Mouse (Mus musculus) lung, adult 2 months (tissue): Measurements from ENCODE around the gene Prkar1a. TPM values are rescaled to one million over a fixed set of nuclear protein-coding genes. Genes with fewer than 3 reads are reported as not detected.
A peak's percentile ranks its signal among the peaks of the same experiment; 100 is the strongest.
"Not testable (repeated sequence)": the region's sequence is repeated elsewhere in the genome, so short reads cannot be mapped to it uniquely, and the experiment has no call there.

Experiments used
- DNase-seq: peaks from one replicate; pipeline ENCODE4 v3.0.0; 2022
- H3K4me1 ChIP-seq: fragments of 200-500 bp; 2 replicates; pipeline ENCODE4 v1.6.1; 2011; ENCODE audit warnings: low read length; ENCODE audit not compliant: control insufficient read depth, insufficient read depth
- H3K4me3 ChIP-seq: fragments of 200-500 bp; replicated peaks from 2 replicates; pipeline ENCODE3; 2011; ENCODE audit warnings: low read depth, mild to moderate bottlenecking, control low read depth, low read length; ENCODE audit errors: extremely low read depth
- CTCF ChIP-seq: fragments of 200-500 bp; IDR thresholded peaks from 2 replicates; pipeline ENCODE4 v1.5.1; 2011; ENCODE audit warnings: mild to moderate bottlenecking, low read length, control low read depth; ENCODE audit not compliant: insufficient read depth
- POLR2A ChIP-seq: fragments of 200-500 bp; IDR thresholded peaks from 2 replicates; pipeline ENCODE4 v1.6.1; 2011; ENCODE audit warnings: low read depth, mild to moderate bottlenecking, control low read depth, low read length, borderline replicate concordance; ENCODE audit errors: extremely low read depth
- WGBS: fragments of 180-500 bp; shearing (Covaris S2); methylation state at CpG from one replicate; pipeline ENCODE4 v1.1.7; 2018; 5-methylcytosine and 5-hydroxymethylcytosine counted together
- polyA plus RNA-seq: library from polyadenylated mRNA; depleted of rRNA; stranded (reverse); fragments of >200 nt; gene quantifications from 2 replicates; pipeline ENCODE4 v1.2.3, GENCODE M21; 2012

Prkar1a gene
- polyA plus RNA-seq, 1 experiment, result 128 TPM

GRCm38 (mm10) chr11:109616766-109617165, 32.4 kb upstream of the Prkar1a start:
- 32% methylated on average over 4 of the region's 4 CpGs for WGBS
- no peak for DNase-seq
- no peak for TF ChIP-seq CTCF
- TF ChIP-seq POLR2A, result no peak
- no peak overlapping the region for H3K4me3 ChIP-seq
- H3K4me1 ChIP-seq, result peaks cover 4% of the 10 kb centered on the region; the same call in 1 of the 2 replicates

- peak; percentile 52 for DNase-seq
- TF ChIP-seq CTCF, result peak; percentile 52
- not testable (repeated sequence) for H3K4me3 ChIP-seq, H3K4me1 ChIP-seq
- 35% methylated on average over 8 of the region's 8 CpGs for WGBS
Measured at GRCm38 (mm10) chr11:109619055-109619454, 30.1 kb upstream of the Prkar1a start.

GRCm38 (mm10) chr11:109620356-109620755, 28.8 kb upstream of the Prkar1a start:
- TF ChIP-seq CTCF (no peak), POLR2A (no peak)
- no peak for DNase-seq
- H3K4me1 ChIP-seq, result peaks cover 4% of the 10 kb centered on the region; the same call in 1 of the 2 replicates
- 79% methylated on average over 6 of the region's 6 CpGs for whole genome bisulfite sequencing
- no peak overlapping the region for H3K4me3 ChIP-seq

GRCm38 (mm10) chr11:109621183-109621582, 28.0 kb upstream of the Prkar1a start:
- TF ChIP-seq POLR2A, result no peak
- TF ChIP-seq CTCF, result peak; percentile 37; the same call in 1 of the 2 replicates

GRCm38 (mm10) chr11:109622518-109623037, 26.6 kb upstream of the Prkar1a start:
- DNase-seq, result peak; percentile 9
- 10% methylated on average over 15 of the region's 15 CpGs for WGBS
- no peak overlapping the region for H3K4me3 ChIP-seq

More at GRCm38 (mm10) chr11:109621183-109621582, 28.0 kb upstream of the Prkar1a start:
- Histone ChIP-seq H3K4me1 (peaks cover 4% of the 10 kb centered on the region; the same call in 1 of the 2 replicates), H3K4me3 (no peak overlapping the region)
- DNase-seq, result peak; percentile 41
- WGBS, result 8% methylated on average over 2 of the region's 2 CpGs

GRCm38 (mm10) chr11:109623238-109623637, 26.0 kb upstream of the Prkar1a start:
- H3K4me3 ChIP-seq, result no peak overlapping the region
- H3K4me1 ChIP-seq, result no peaks in the 10 kb centered on the region
- no peak for TF ChIP-seq POLR2A
- TF ChIP-seq CTCF, result no peak
- WGBS, result 69% methylated on average over 7 of the region's 7 CpGs
- no peak for DNase-seq

More at GRCm38 (mm10) chr11:109622518-109623037, 26.6 kb upstream of the Prkar1a start:
- TF ChIP-seq CTCF (no peak), POLR2A (no peak)
- no peaks in the 10 kb centered on the region for H3K4me1 ChIP-seq

GRCm38 (mm10) chr11:109627648-109628047, 21.6 kb upstream of the Prkar1a start:
- no peaks in the 10 kb centered on the region for H3K4me1 ChIP-seq
- DNase-seq, result no peak
- WGBS, result 89% methylated on average over 4 of the region's 4 CpGs
- no peak overlapping the region for H3K4me3 ChIP-seq
- peak; percentile 18; the same call in 1 of the 2 replicates for TF ChIP-seq CTCF
- TF ChIP-seq POLR2A, result no peak

- 85% methylated on average over 3 of the region's 3 CpGs for WGBS
- no peak overlapping the region for H3K4me3 ChIP-seq
- H3K4me1 ChIP-seq, result no peaks in the 10 kb centered on the region
- no peak for DNase-seq
- TF ChIP-seq CTCF, result no peak
- TF ChIP-seq POLR2A, result no peak
Measured at GRCm38 (mm10) chr11:109628099-109628498, 21.1 kb upstream of the Prkar1a start.

- TF ChIP-seq CTCF (no peak), POLR2A (no peak)
- DNase-seq, result no peak
- Histone ChIP-seq H3K4me1 (no peaks in the 10 kb centered on the region), H3K4me3 (no peak overlapping the region)
- 46% methylated on average over 10 of the region's 10 CpGs for WGBS
Measured at GRCm38 (mm10) chr11:109629021-109629521, 20.1 kb upstream of the Prkar1a start.

- Histone ChIP-seq H3K4me1 (no peaks in the 10 kb centered on the region), H3K4me3 (no peak overlapping the region)
- no peak for DNase-seq
- WGBS, result 73% methylated on average over 9 of the region's 9 CpGs
- TF ChIP-seq POLR2A, result no peak
- TF ChIP-seq CTCF, result no peak
Measured at GRCm38 (mm10) chr11:109634928-109635327, 14.3 kb upstream of the Prkar1a start.

GRCm38 (mm10) chr11:109635871-109636395, 13.3 kb upstream of the Prkar1a start:
- no peaks in the 10 kb centered on the region for H3K4me1 ChIP-seq
- H3K4me3 ChIP-seq, result no peak overlapping the region
- DNase-seq, result no peak
- TF ChIP-seq CTCF (no peak), POLR2A (no peak)
- 45% methylated on average over 6 of the region's 6 CpGs for WGBS
